Mouse (Mus musculus) heart, embryonic 10.5 days (tissue): Measurements from ENCODE around the gene Myoz1. TPM values are rescaled to one million over a fixed set of nuclear protein-coding genes. Genes with fewer than 3 reads are reported as not detected.

Source experiments
- DNase-seq: peaks from one replicate; pipeline ENCODE4 v3.0.0-alpha.2; 2017; ENCODE audit warnings: low spot score
- H3K27ac ChIP-seq: fragments of 300-500 bp; sonication (generic); 2 replicates; pipeline ENCODE4 v1.5.1; 2016; ENCODE audit warnings: mild to moderate bottlenecking
- H3K27me3 ChIP-seq: fragments of 300-500 bp; sonication (generic); 2 replicates; pipeline ENCODE4 v1.6.1; 2016; ENCODE audit warnings: mild to moderate bottlenecking; ENCODE audit not compliant: poor library complexity, insufficient read depth, severe bottlenecking
- H3K36me3 ChIP-seq: fragments of 300-500 bp; sonication (generic); 2 replicates; pipeline ENCODE4 v1.6.1; 2016; ENCODE audit warnings: mild to moderate bottlenecking, moderate library complexity
- H3K4me1 ChIP-seq: fragments of 300-500 bp; sonication (generic); 2 replicates; pipeline ENCODE4 v1.6.1; 2016; ENCODE audit warnings: mild to moderate bottlenecking
- H3K4me3 ChIP-seq: fragments of 300-500 bp; sonication (generic); 2 replicates; pipeline ENCODE4 v1.5.1; 2016; ENCODE audit warnings: mild to moderate bottlenecking, moderate library complexity
- H3K9me3 ChIP-seq: fragments of 300-500 bp; sonication (generic); 2 replicates; pipeline ENCODE4 v1.6.1; 2016; ENCODE audit warnings: mild to moderate bottlenecking, moderate library complexity
- WGBS: fragments of 180-500 bp; shearing (Covaris S2); methylation state at CpG from one replicate; pipeline ENCODE4 v1.1.7; 2016; 5-methylcytosine and 5-hydroxymethylcytosine counted together
- polyA plus RNA-seq: library from polyadenylated mRNA; unstranded; fragments of >200 nt; fragmentation: Nextera tagmentation; extraction: Ambion mirVana; gene quantifications from 2 replicates; pipeline ENCODE4 v1.2.1, GENCODE M21; 2016

Myoz1 gene
- polyA plus RNA-seq, 1 experiment from 2014 or later: 22.8 TPM

DNA sequence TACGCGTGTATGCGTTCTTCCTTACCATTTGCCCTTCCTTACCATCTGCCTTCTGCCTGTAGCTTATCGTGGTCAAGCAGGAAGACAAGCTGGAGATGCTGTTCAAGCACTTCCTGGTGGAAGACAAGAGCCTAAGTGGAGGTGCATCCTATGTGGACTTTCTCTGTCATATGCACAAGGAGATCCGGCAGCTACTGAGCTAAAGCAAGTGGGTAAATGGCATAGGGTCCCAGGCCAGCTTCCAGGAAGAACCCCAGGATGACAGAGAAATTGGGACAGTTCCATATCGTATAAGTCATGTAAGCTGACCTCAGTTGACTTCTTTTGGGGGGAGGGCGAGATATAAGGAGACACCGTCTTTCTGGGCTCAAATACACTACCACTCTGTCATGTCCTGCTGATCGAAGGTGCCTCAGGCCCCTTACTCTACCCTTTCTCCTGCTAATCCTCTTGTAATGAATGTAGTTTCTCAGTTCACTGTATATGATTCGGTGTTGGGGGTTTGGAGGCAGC lies 37.3 kb upstream of the Myoz1 start:
- H3K27me3 ChIP-seq: no peaks in the 10 kb centered on the region
- peaks cover 47% of the 10 kb centered on the region for H3K4me1 ChIP-seq
- 87% methylated on average over 10 of the region's 10 CpGs for WGBS
- H3K36me3 ChIP-seq: peaks cover 70% of the 10 kb centered on the region
- no peaks in the 10 kb centered on the region for H3K9me3 ChIP-seq
- no peak for DNase-seq
- no peak overlapping the region for H3K27ac ChIP-seq
- 0 out of 2 replicates have a peak overlapping the region, but pooled peaks have one; percentile 81 for H3K4me3 ChIP-seq

DNA sequence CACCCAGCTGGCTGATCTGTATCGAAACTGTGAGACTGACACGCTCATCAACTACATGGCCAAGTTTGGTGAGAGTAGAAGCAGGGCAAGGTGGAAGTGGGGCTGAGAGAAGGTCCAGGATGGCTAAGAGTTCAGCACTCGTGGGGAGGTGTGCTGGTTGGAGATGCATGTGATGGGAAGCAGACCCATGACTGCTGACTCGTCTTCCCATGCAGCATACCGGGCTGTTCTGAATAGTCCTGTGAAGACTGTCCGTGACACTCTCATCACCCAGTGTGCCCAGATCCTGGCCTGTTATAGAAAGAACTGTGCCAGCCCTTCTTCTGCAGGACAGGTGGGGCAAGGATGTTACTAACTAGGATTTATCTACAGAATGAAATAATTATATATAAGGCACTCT lies 35.4 kb upstream of the Myoz1 start:
- no peak overlapping the region for H3K4me3 ChIP-seq
- peaks cover 80% of the 10 kb centered on the region for H3K36me3 ChIP-seq
- H3K4me1 ChIP-seq: peaks cover 32% of the 10 kb centered on the region
- H3K9me3 ChIP-seq: no peaks in the 10 kb centered on the region
- WGBS: 88% methylated on average over 6 of the region's 6 CpGs
- no peak for DNase-seq
- H3K27me3 ChIP-seq: no peaks in the 10 kb centered on the region
- H3K27ac ChIP-seq: no peak overlapping the region

DNA sequence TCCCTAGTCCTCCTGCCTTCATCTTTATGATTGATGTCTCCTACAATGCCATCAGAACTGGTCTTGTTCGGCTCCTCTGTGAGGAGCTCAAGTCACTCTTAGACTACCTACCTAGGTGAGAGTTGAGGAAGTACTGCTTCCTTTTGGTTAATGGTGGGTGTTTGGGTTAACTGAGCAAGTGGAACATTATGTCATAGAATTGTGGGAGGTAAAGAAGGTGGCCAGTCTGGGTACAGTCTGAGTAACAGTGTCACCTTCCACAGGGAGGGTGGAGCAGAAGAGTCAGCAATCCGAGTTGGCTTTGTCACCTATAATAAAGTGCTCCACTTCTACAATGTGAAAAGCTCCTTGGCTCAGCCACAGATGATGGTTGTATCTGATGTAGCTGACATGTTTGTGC lies 32.7 kb upstream of the Myoz1 start:
- WGBS: 91% methylated on average over 2 of the region's 2 CpGs
- H3K27me3 ChIP-seq: no peaks in the 10 kb centered on the region
- H3K9me3 ChIP-seq: no peaks in the 10 kb centered on the region
- no peak for DNase-seq
- H3K4me3 ChIP-seq: no peak overlapping the region
- peaks cover 7% of the 10 kb centered on the region; the same call in 1 of the 2 replicates for H3K4me1 ChIP-seq
- H3K36me3 ChIP-seq: peaks cover 100% of the 10 kb centered on the region
- H3K27ac ChIP-seq: no peak overlapping the region

DNA sequence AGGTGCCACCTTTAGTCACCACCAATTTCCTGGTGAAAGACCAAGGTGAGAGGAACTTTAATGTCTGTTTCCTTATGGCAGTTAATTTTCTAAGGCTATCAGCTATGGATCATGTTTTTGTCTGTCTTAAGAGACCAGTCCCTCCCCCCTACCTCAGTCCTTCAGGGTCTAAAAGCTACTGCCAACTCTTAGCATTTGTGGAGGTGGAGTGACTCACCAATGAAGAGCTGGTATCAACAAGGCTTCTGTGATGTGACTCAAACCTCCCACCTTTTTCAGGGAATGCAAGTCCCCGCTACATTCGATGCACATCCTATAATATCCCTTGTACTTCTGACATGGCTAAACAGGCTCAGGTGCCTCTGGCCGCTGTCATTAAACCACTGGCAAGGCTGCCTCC lies 30.2 kb upstream of the Myoz1 start:
- 95% methylated on average over 3 of the region's 3 CpGs for WGBS
- H3K4me1 ChIP-seq: peaks cover 4% of the 10 kb centered on the region; the same call in 1 of the 2 replicates
- no peak overlapping the region for H3K27ac ChIP-seq
- no peak for DNase-seq
- H3K36me3 ChIP-seq: peaks cover 100% of the 10 kb centered on the region
- no peaks in the 10 kb centered on the region for H3K27me3 ChIP-seq
- no peaks in the 10 kb centered on the region for H3K9me3 ChIP-seq
- H3K4me3 ChIP-seq: no peak overlapping the region

DNA sequence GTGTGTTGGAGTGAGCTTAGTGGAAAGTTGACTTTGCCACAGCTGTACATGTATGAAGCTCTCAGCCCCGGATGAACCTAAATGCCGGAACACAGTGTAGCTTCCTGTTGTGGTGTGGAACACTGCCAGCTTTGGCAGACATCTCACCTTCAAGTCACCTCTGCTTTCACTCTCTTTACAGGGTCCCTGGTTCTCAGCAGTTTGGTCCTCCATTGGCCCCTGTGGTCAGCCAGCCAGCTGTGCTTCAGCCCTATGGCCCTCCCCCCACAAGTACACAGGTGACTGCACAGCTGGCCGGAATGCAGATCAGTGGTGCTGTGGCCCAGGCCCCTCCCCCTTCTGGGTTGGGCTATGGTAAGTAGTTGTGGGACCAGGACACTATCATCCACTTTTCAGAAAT lies 26.2 kb upstream of the Myoz1 start:
- peaks cover 4% of the 10 kb centered on the region; the same call in 1 of the 2 replicates for H3K4me1 ChIP-seq
- no peak overlapping the region; the same call in 1 of the 2 replicates for H3K27ac ChIP-seq
- WGBS: 61% methylated on average over 3 of the region's 3 CpGs
- H3K9me3 ChIP-seq: no peaks in the 10 kb centered on the region
- H3K36me3 ChIP-seq: peaks cover 100% of the 10 kb centered on the region
- no peak overlapping the region for H3K4me3 ChIP-seq
- H3K27me3 ChIP-seq: no peaks in the 10 kb centered on the region
- DNase-seq: no peak

DNA sequence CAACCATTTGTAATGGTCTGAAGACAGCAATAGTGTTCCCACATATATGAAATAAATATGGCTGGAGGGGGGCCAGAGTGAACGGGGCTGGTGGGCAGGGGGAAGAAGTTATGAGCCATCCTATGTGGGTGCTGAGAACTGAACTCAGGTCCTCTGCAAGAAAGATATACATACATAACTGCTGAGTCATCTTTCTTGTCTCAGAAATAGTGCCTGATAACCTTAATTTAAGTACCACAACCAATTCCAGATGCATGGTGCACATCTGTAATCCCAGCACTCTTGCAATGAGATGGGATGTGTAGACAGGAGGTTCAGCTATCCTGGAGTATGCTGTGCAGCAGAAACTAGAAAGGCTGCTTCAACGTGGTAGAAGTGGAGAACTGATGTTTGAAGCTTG lies 25.4 kb upstream of the Myoz1 start:
- H3K4me3 ChIP-seq: no peak overlapping the region
- H3K27ac ChIP-seq: no peak overlapping the region
- H3K27me3 ChIP-seq: no peaks in the 10 kb centered on the region
- DNase-seq: no peak
- peaks cover 4% of the 10 kb centered on the region; the same call in 1 of the 2 replicates for H3K4me1 ChIP-seq
- H3K9me3 ChIP-seq: no peaks in the 10 kb centered on the region
- peaks cover 100% of the 10 kb centered on the region for H3K36me3 ChIP-seq
- WGBS: 90% methylated on average over 2 of the region's 2 CpGs

DNA sequence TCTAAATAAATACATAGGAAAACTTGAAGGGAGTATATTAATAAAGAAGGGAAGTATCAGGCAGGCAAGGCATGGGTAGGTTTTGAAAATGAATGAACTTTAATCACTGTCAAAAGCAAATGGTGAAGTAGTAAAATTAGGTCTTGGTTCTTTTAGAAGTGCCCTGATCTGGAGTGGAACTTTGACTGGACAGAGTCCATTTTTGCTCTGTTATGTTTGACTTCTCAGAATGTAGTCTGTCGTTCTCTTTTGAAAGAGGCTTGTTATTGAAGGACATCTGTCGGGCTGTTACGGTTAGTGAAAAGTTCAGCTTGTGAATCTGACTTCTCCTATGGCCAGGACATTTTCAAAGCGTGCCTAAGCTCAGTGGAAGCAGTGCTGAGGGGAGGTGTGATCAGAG lies 21.6 kb upstream of the Myoz1 start:
- no peak overlapping the region for H3K4me3 ChIP-seq
- 92% methylated on average over 4 of the region's 4 CpGs for WGBS
- no peaks in the 10 kb centered on the region for H3K9me3 ChIP-seq
- no peak overlapping the region for H3K27ac ChIP-seq
- H3K4me1 ChIP-seq: peaks cover 16% of the 10 kb centered on the region; the same call in 1 of the 2 replicates
- H3K27me3 ChIP-seq: no peaks in the 10 kb centered on the region
- no peak for DNase-seq
- H3K36me3 ChIP-seq: peaks cover 77% of the 10 kb centered on the region

DNA sequence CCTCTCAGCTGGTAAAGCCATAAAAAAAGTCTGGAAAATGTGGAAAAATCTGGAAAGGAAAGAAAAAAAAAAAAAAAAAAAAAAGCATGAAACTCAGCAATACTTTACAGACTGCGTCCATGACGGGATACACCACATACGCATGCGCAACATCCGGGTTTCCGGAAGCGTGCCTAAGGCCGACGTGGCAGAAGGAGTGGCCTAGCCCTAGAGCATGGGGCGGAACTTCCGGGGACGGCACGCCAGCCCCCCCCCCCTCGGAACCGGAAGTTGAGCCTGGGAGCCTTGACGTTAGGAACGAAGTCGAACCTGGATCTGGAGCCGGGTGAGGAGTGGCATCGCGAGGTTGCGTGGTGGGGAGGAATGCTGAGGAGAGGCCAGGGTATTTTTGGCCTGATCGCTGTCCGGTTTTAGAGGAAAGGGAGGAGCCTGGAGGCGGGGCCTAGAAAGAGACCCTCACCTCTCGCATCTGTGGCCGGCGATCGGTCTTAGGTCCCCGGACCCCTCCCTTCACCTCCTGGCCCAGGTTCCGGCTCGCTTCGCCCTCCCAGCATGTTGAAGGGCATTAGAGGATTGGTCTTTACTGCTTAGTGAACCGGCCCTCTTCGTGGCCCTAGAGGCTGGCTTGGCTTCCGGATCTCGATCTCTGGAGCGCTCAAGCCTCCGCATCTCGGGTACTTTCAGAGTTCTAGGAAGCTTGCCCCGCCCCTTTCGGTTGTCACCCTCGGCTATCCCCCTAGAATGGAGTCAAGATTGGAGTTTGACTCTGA lies 17.9 kb upstream of the Myoz1 start, which contains the start of gene Sec24c:
TSS of gene Sec24c (plus strand) at position 245 of the 770 bp plus-strand sequence.
- Histone ChIP-seq H3K27me3 (no peaks in the 10 kb centered on the region), H3K36me3 (peaks cover 47% of the 10 kb centered on the region), H3K4me1 (peaks cover 12% of the 10 kb centered on the region; the same call in 1 of the 2 replicates), H3K27ac (peak within 1 kb of the TSS; percentile 95), H3K9me3 (no peaks in the 10 kb centered on the region), H3K4me3 (peak within 1 kb of the TSS; percentile 81)
- under 1% methylated on average over 43 of the region's 43 CpGs for WGBS
- peak; percentile 99 for DNase-seq

DNA sequence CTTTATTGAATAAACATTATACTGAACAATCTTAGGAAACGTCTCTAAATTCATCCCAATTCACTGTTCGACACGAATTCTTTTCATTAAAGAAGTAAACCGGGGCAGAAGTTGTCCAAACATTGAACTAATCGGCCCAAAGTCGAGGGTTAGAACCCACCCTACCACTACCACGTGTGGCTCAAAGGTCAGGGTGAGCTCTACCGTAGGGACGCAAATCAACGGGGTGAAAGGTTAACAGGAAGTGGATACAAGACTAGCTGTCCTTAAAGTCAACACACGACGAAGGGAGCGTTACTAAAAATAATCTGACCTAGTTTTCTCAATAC lies 17.4 kb upstream of the Myoz1 start:
- DNase-seq: no peak
- peaks cover 42% of the 10 kb centered on the region for H3K36me3 ChIP-seq
- WGBS: 9% methylated on average over 13 of the region's 13 CpGs
- H3K27me3 ChIP-seq: no peaks in the 10 kb centered on the region
- H3K27ac ChIP-seq: peak overlapping the region; percentile 95
- peaks cover 17% of the 10 kb centered on the region; the same call in 1 of the 2 replicates for H3K4me1 ChIP-seq
- H3K9me3 ChIP-seq: no peaks in the 10 kb centered on the region
- H3K4me3 ChIP-seq: peak overlapping the region; percentile 81

DNA sequence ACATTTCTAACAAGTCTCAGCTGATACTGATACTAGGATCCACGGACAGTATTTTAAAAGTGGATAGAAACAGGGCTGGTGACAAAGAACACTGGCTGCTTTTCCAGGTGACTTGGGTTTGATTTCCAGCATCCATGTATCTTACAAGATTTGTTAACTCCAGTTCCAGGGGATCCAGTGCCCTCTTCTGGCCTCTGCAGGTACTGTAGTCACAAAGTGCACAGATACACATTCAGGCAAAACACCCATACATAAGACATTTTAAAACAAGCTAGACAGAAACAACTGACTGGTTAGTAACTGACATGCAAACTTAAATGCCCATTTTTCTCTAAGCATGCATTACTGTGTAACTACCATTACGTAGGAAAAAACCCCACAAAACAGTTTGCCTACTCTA lies 16.6 kb upstream of the Myoz1 start:
- no peak for DNase-seq
- H3K4me1 ChIP-seq: peaks cover 21% of the 10 kb centered on the region
- peak overlapping the region; percentile 95; the same call in 1 of the 2 replicates for H3K27ac ChIP-seq

DNA sequence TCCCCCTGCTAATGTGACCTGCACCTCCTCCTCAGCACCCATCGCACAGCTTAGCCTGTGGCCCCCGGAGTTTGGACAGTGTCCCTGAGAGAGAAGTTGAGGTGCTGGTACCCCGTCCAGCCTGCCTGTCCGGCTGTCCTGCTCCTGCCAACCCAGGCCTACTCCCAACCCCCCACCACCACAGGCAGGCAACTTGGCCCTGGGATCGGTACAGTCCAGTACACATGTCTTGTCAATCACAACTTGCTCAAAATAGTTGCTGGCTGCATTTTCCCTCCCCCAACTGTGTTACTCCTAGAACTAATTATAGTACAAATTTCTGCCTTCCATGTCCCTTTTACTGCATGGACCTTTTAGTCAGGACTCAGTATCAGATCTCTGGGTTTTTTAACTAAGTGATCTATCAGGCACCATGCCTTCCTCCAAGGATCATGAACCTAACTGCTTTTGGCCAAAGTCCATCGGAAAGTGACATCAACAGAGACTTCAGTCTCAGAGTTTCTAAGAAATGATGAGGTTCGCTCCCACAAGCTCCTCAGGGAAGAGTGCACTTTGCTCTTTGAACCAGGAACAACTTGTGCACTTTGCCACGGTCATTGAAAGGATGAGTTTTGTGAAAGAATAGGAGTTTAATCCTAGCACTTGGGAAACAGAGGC lies 11.9 kb upstream of the Myoz1 start, which contains the start of gene Synpo2l:
TSS of gene Synpo2l (minus strand) at position 201 of the 657 bp plus-strand sequence.
- peak within 1 kb of the TSS; percentile 91 for H3K27ac ChIP-seq
- no peaks in the 10 kb centered on the region; the same call in 1 of the 2 replicates for H3K27me3 ChIP-seq
- no peaks in the 10 kb centered on the region for H3K9me3 ChIP-seq
- H3K4me3 ChIP-seq: peak within 1 kb of the TSS; percentile 49
- 65% methylated on average over 8 of the region's 8 CpGs for WGBS
- peaks cover 9% of the 10 kb centered on the region; the same call in 1 of the 2 replicates for H3K36me3 ChIP-seq
- no peak for DNase-seq
- peaks cover 43% of the 10 kb centered on the region for H3K4me1 ChIP-seq

More for the DNA sequence above, 16.6 kb upstream of the Myoz1 start:
- Histone ChIP-seq H3K9me3 (no peaks in the 10 kb centered on the region), H3K36me3 (peaks cover 35% of the 10 kb centered on the region), H3K27me3 (no peaks in the 10 kb centered on the region; the same call in 1 of the 2 replicates), H3K4me3 (peak overlapping the region; percentile 81; the same call in 1 of the 2 replicates)
- WGBS: 88% methylated on average over 2 of the region's 2 CpGs

DNA sequence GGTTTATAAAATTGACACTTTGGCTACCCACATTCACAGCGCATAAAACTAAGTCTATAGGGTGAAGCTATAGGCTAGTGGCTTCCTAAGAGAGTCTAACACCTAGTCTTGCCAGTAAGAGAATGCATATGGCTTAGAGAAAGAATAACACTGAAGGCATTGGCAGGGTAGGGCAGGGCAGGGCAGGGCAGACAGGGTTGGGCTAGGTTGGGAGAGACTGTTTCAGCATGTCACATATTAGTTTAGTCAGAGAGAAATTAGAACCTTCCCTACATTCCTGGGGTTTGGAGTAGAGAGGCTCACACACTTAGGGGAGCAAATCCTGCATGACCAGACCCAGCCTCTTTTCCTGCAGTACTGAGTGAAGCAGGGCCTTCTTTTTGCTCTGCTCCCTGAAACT lies 11.1 kb upstream of the Myoz1 start:
- Histone ChIP-seq H3K27me3 (peaks cover 4% of the 10 kb centered on the region; the same call in 1 of the 2 replicates), H3K4me3 (peak overlapping the region; percentile 49), H3K9me3 (no peaks in the 10 kb centered on the region), H3K4me1 (peaks cover 42% of the 10 kb centered on the region), H3K27ac (peak overlapping the region; percentile 91), H3K36me3 (peaks cover 3% of the 10 kb centered on the region; the same call in 1 of the 2 replicates)
- 65% methylated on average over 1 of the region's 1 CpGs for WGBS
- DNase-seq: no peak

DNA sequence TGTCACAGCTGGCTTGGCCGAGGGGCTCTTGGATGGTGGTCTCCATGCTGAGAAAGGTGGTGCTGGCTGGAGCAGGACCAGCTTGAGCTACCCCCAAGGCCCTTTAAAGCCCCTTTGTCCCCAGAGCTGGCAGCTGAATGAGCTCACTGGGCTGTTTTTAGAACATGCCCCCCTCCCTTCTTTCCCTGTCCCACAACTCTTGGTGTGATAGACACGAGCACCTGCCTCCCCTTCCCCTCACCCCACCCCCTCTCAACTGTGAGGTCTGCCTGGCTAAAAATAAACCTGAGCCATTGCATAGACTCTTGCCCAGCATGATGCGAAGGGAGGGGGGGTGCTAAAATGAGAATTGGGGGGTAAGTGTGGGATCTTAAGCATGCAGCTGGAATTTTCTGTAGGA lies 8.1 kb upstream of the Myoz1 start:
- H3K4me3 ChIP-seq: peak overlapping the region; percentile 71
- 31% methylated on average over 3 of the region's 3 CpGs for WGBS
- peaks cover 9% of the 10 kb centered on the region for H3K27me3 ChIP-seq
- peak overlapping the region; percentile 94 for H3K27ac ChIP-seq
- H3K4me1 ChIP-seq: peaks cover 63% of the 10 kb centered on the region
- DNase-seq: peak; percentile 93
- no peaks in the 10 kb centered on the region for H3K9me3 ChIP-seq
- H3K36me3 ChIP-seq: peaks cover 26% of the 10 kb centered on the region
